Mouse (Mus musculus): Measurements from ENCODE around the gene Myoz1. TPM values are rescaled to one million over a fixed set of nuclear protein-coding genes. Genes with fewer than 3 reads are reported as not detected.

Gene Myoz1
- total and polyA plus RNA-seq, 3 experiments, result 1.7 to 2.6 (median 2.4) TPM

DNA sequence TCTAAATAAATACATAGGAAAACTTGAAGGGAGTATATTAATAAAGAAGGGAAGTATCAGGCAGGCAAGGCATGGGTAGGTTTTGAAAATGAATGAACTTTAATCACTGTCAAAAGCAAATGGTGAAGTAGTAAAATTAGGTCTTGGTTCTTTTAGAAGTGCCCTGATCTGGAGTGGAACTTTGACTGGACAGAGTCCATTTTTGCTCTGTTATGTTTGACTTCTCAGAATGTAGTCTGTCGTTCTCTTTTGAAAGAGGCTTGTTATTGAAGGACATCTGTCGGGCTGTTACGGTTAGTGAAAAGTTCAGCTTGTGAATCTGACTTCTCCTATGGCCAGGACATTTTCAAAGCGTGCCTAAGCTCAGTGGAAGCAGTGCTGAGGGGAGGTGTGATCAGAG, 21.6 kb upstream of the Myoz1 start:
- no peaks in the 10 kb centered on the region for H3K27me3 ChIP-seq (replicated peaks)
- no peak for TF ChIP-seq USF2 (conservative IDR thresholded peaks at IDR 0.05; ENCODE audit: low read depth, low read length)
- TF ChIP-seq BHLHE40 (IDR thresholded peaks at IDR 0.05; ENCODE audit: low read depth, low read length), result no peak
- no peak for TF ChIP-seq RAD21 (IDR thresholded peaks at IDR 0.05; ENCODE audit: low read depth, low read length)
- TF ChIP-seq SMC3 (IDR thresholded peaks at IDR 0.05; ENCODE audit: low read depth, low read length), result no peak
- TF ChIP-seq CHD2 (IDR thresholded peaks at IDR 0.05; ENCODE audit: low read length), result no peak
- TF ChIP-seq TBP (conservative IDR thresholded peaks at IDR 0.05; ENCODE audit: low read depth, low read length), result no peak
- no peak for TF ChIP-seq E2F4 (IDR thresholded peaks at IDR 0.05; ENCODE audit: insufficient replicate concordance, low read depth, low read length)
- no peak for TF ChIP-seq MYC (IDR thresholded peaks at IDR 0.05; ENCODE audit: low read depth, low read length)
- no peak for TF ChIP-seq KAT2A (IDR thresholded peaks at IDR 0.05; ENCODE audit: insufficient replicate concordance, low read length)
- no peak for TF ChIP-seq ETS1 (conservative IDR thresholded peaks at IDR 0.05; ENCODE audit: low read depth, low read length)
- no peak for TF ChIP-seq GABPA (IDR thresholded peaks at IDR 0.05; ENCODE audit: insufficient replicate concordance, low read depth, low read length)

DNA sequence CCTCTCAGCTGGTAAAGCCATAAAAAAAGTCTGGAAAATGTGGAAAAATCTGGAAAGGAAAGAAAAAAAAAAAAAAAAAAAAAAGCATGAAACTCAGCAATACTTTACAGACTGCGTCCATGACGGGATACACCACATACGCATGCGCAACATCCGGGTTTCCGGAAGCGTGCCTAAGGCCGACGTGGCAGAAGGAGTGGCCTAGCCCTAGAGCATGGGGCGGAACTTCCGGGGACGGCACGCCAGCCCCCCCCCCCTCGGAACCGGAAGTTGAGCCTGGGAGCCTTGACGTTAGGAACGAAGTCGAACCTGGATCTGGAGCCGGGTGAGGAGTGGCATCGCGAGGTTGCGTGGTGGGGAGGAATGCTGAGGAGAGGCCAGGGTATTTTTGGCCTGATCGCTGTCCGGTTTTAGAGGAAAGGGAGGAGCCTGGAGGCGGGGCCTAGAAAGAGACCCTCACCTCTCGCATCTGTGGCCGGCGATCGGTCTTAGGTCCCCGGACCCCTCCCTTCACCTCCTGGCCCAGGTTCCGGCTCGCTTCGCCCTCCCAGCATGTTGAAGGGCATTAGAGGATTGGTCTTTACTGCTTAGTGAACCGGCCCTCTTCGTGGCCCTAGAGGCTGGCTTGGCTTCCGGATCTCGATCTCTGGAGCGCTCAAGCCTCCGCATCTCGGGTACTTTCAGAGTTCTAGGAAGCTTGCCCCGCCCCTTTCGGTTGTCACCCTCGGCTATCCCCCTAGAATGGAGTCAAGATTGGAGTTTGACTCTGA, 17.9 kb upstream of the Myoz1 start, which contains the start of gene Sec24c:
TSS of gene Sec24c (plus strand) at position 245 of the 770 bp plus-strand sequence.
- H3K27ac ChIP-seq (ENCODE audit: insufficient read depth, low read depth), result peak within 1 kb of the TSS; percentile 81
- peak within 1 kb of the TSS; percentile 62 to 78 (median 68) for H3K4me3 ChIP-seq (replicated peaks in 1 of 3; ENCODE audit: low read depth in 2 of 3, low read length in 2 of 3, poor library complexity in 1 of 3)
- H3K36me3 ChIP-seq (replicated peaks in 1 of 2; ENCODE audit: control insufficient read depth in 1 of 2, insufficient read depth in 1 of 2, low read length in 1 of 2), result peaks cover 34 to 45% of the 10 kb centered on the region in 2 experiments
- peaks cover 0 to 10% of the 10 kb centered on the region in 2 experiments; a peak in 2 of 4 replicates for H3K4me1 ChIP-seq (ENCODE audit: control insufficient read depth in 1 of 2, insufficient read depth in 2 of 2)
- in situ Hi-C loops (cut with MboI; ENCODE audit: low pct_ligation_motif_present, low pct_unique_long_range_greater_than_20kb, low sequenced_read_pairs) (loop anchor here (10.0 kb wide), 1 partner anchor 279 kb away; the partner anchor contains the start of gene Mrps16), dilution Hi-C loops (cut with MboI; ENCODE audit: extremely low pct_ligation_motif_present, extremely low pct_unique_long_range_greater_than_20kb, low sequenced_read_pairs) (no loop called here)
- peak within 1 kb of the TSS; percentile 88 for H3K4me2 ChIP-seq (ENCODE audit: insufficient read depth, low read depth, poor library complexity, severe bottlenecking)
- no peaks in the 10 kb centered on the region for H3K27me3 ChIP-seq (replicated peaks)
- H3K9me3 ChIP-seq (replicated peaks; ENCODE audit: low read length), result peaks cover 9% of the 10 kb centered on the region
- DNase-seq (ENCODE audit: extremely low read depth), result peak; percentile 99
- H3K79me2 ChIP-seq (replicated peaks; ENCODE audit: control insufficient read depth, extremely low read depth, insufficient read depth, poor library complexity, severe bottlenecking), result peaks cover 33% of the 10 kb centered on the region
- H3K9ac ChIP-seq (ENCODE audit: insufficient read depth, low read depth), result peak within 1 kb of the TSS; percentile 88
- TF ChIP-seq MAZ (IDR thresholded peaks at IDR 0.05; ENCODE audit: low read depth, low read length), result peak; percentile 95
- no peak for TF ChIP-seq UBTF (IDR thresholded peaks at IDR 0.05; ENCODE audit: low read depth, low read length)
- peak; percentile 88 for TF ChIP-seq POLR2AphosphoS2 (IDR thresholded peaks at IDR 0.05; ENCODE audit: low read depth, low read length)
- TF ChIP-seq ZMIZ1 (IDR thresholded peaks at IDR 0.05; ENCODE audit: low read depth, low read length), result peak; percentile 73
- no peak for TF ChIP-seq USF2 (conservative IDR thresholded peaks at IDR 0.05; ENCODE audit: low read depth, low read length)
- TF ChIP-seq ZNF384 (IDR thresholded peaks at IDR 0.05; ENCODE audit: low read depth, low read length), result peak; percentile 93
- peak; percentile 86 for TF ChIP-seq HCFC1 (IDR thresholded peaks at IDR 0.05; ENCODE audit: low read depth, low read length)
- peak; percentile 50; the same call in 1 of the 2 replicates for TF ChIP-seq IRF4 (IDR thresholded peaks at IDR 0.05; ENCODE audit: low read depth, low read length)
- TF ChIP-seq RCOR1 (conservative IDR thresholded peaks at IDR 0.05; ENCODE audit: low read depth, low read length), result 0 out of 2 replicates have a peak, but pooled peaks have one; percentile 48
- peak; percentile 80 for TF ChIP-seq CHD2 (IDR thresholded peaks at IDR 0.05; ENCODE audit: low read length)
- peak; percentile 73 for TF ChIP-seq POLR2A (IDR thresholded peaks at IDR 0.05; ENCODE audit: low read depth, low read length)
- peak; percentile 69 for TF ChIP-seq NELFE (IDR thresholded peaks at IDR 0.05; ENCODE audit: low read depth, low read length)
- TF ChIP-seq MEF2A (IDR thresholded peaks at IDR 0.05; ENCODE audit: borderline replicate concordance, low read depth, low read length), result peak; percentile 56
- TF ChIP-seq KAT2A (IDR thresholded peaks at IDR 0.05; ENCODE audit: insufficient replicate concordance, low read length), result peak; percentile 82; the same call in 1 of the 2 replicates
- peak; percentile 4; the same call in 1 of the 2 replicates for TF ChIP-seq MAFK (IDR thresholded peaks at IDR 0.05; ENCODE audit: insufficient replicate concordance, low read length)
- peak; percentile 97 for TF ChIP-seq ELF1 (IDR thresholded peaks at IDR 0.05; ENCODE audit: low read depth, low read length)
- no peak for TF ChIP-seq ZC3H11A (IDR thresholded peaks at IDR 0.05; ENCODE audit: low read depth, low read length)
- peak; percentile 73 for TF ChIP-seq MXI1 (IDR thresholded peaks at IDR 0.05; ENCODE audit: low read depth, low read length)
- no peak for TF ChIP-seq CTCF (conservative IDR thresholded peaks at IDR 0.05 in 1 of 2, IDR thresholded peaks at IDR 0.05 in 1 of 2; ENCODE audit: low read depth in 2 of 2, low read length in 2 of 2)
- TF ChIP-seq GABPA (IDR thresholded peaks at IDR 0.05; ENCODE audit: insufficient replicate concordance, low read depth, low read length), result no peak
- peak; percentile 88 for TF ChIP-seq TBP (conservative IDR thresholded peaks at IDR 0.05; ENCODE audit: low read depth, low read length)
- peak; percentile 98 for TF ChIP-seq SIN3A (IDR thresholded peaks at IDR 0.05; ENCODE audit: low read length)
- TF ChIP-seq TCF12 (IDR thresholded peaks at IDR 0.05; ENCODE audit: low read depth, low read length), result peak; percentile 77
- TF ChIP-seq ETS1 (conservative IDR thresholded peaks at IDR 0.05; ENCODE audit: low read depth, low read length), result no peak

More for the DNA sequence above, 21.6 kb upstream of the Myoz1 start:
- no peak overlapping the region for H3K4me3 ChIP-seq (replicated peaks in 1 of 3; ENCODE audit: low read depth in 2 of 3, low read length in 2 of 3, poor library complexity in 1 of 3)
- no peak for DNase-seq (ENCODE audit: extremely low read depth)
- H3K4me2 ChIP-seq (ENCODE audit: insufficient read depth, low read depth, poor library complexity, severe bottlenecking), result no peak overlapping the region
- H3K79me2 ChIP-seq (replicated peaks; ENCODE audit: control insufficient read depth, extremely low read depth, insufficient read depth, poor library complexity, severe bottlenecking), result peaks cover 33% of the 10 kb centered on the region
- peaks cover 9% of the 10 kb centered on the region for H3K9me3 ChIP-seq (replicated peaks; ENCODE audit: low read length)
- no peak overlapping the region for H3K9ac ChIP-seq (ENCODE audit: insufficient read depth, low read depth)
- dilution Hi-C loops (cut with MboI; ENCODE audit: extremely low pct_ligation_motif_present, extremely low pct_unique_long_range_greater_than_20kb, low sequenced_read_pairs) (no loop called here), in situ Hi-C loops (cut with MboI; ENCODE audit: low pct_ligation_motif_present, low pct_unique_long_range_greater_than_20kb, low sequenced_read_pairs) (loop anchor here (5.0 to 10.0 kb wide), 2 partner anchors 49 to 283 kb away; partner anchors contain the start of gene Mrps16)
- peaks cover 14 to 27% of the 10 kb centered on the region in 2 experiments for H3K4me1 ChIP-seq (ENCODE audit: control insufficient read depth in 1 of 2, insufficient read depth in 2 of 2)
- H3K27ac ChIP-seq (ENCODE audit: insufficient read depth, low read depth), result no peak overlapping the region
- peaks cover 64 to 75% of the 10 kb centered on the region in 2 experiments for H3K36me3 ChIP-seq (replicated peaks in 1 of 2; ENCODE audit: control insufficient read depth in 1 of 2, insufficient read depth in 1 of 2, low read length in 1 of 2)
